In the genomic region with DNA sequence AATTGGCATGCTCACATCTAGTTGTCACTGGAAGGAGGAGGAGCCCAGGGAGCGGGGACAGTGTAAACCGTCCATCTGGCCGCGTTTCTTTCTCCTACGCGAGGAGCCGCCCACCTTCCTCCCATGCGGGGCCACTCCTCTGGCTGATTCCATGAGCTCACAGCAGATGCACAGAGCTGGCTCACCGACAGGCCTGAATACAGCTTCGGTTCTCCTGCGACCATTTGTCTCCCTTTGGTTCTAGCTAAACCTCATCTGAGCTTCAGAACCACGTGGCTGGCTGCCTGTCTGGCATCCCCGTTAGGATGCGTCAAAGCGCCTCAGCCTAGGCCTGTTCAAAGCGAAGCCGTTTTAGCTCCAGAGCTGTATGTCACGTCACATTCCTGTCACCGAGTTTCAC, we compare ENCODE assay signal across 8 mouse cellular contexts. TPM values are rescaled to one million over a fixed set of nuclear protein-coding genes. Genes with fewer than 3 reads are reported as not detected.
A peak's percentile ranks its signal among the peaks of the same experiment; 100 is the strongest.
DNase-seq lines count a peak whose midpoint lies in the region; ATAC-seq lines count a peak whose summit lies in the region.

No protein-coding gene starts in this region.

- WGBS in limb, embryonic 11.5 days: 20% methylated on average over 19 of the region's 19 CpGs
- WGBS in limb, embryonic 10.5 days: 20% methylated on average over 19 of the region's 19 CpGs
- 35% methylated on average over 19 of the region's 19 CpGs for WGBS in embryonic facial prominence, embryonic 10.5 days
- WGBS in heart, embryonic 12.5 days: 20% methylated on average over 19 of the region's 19 CpGs

- no peaks in the 10 kb centered on the region for H3K9me3 ChIP-seq in limb, embryonic 11.5 days (ENCODE audit: control insufficient read depth, low read length)
- H3K9me3 ChIP-seq in limb, embryonic 10.5 days (replicated peaks): no peaks in the 10 kb centered on the region
- H3K9me3 ChIP-seq in embryonic facial prominence, embryonic 10.5 days: no peaks in the 10 kb centered on the region
- H3K9me3 ChIP-seq in heart, embryonic 12.5 days (replicated peaks): no peaks in the 10 kb centered on the region

- H3K9ac ChIP-seq in limb, embryonic 11.5 days (ENCODE audit: low read length): no peak overlapping the region
- 0 out of 2 replicates have a peak overlapping the region, but pooled peaks have one; percentile 16 for H3K9ac ChIP-seq in heart, embryonic 12.5 days

- no peak overlapping the region for H3K4me3 ChIP-seq in limb, embryonic 11.5 days (ENCODE audit: low read depth, low read length)
- no peak overlapping the region for H3K4me3 ChIP-seq in limb, embryonic 10.5 days
- H3K4me3 ChIP-seq in embryonic facial prominence, embryonic 10.5 days: no peak overlapping the region
- no peak overlapping the region for H3K4me3 ChIP-seq in heart, embryonic 12.5 days

- H3K27ac ChIP-seq in limb, embryonic 11.5 days (replicated peaks; ENCODE audit: low read depth, low read length): no peak overlapping the region
- H3K27ac ChIP-seq in limb, embryonic 10.5 days: no peak overlapping the region
- no peak overlapping the region for H3K27ac ChIP-seq in embryonic facial prominence, embryonic 10.5 days (replicated peaks)
- no peak overlapping the region for H3K27ac ChIP-seq in heart, embryonic 12.5 days (ENCODE audit: poor library complexity, severe bottlenecking)

- peaks cover 4% of the 10 kb centered on the region for H3K4me1 ChIP-seq in limb, embryonic 11.5 days (ENCODE audit: control insufficient read depth, insufficient read depth, low read length)
- H3K4me1 ChIP-seq in limb, embryonic 10.5 days: peaks cover 22% of the 10 kb centered on the region
- H3K4me1 ChIP-seq in embryonic facial prominence, embryonic 10.5 days: peaks cover 28% of the 10 kb centered on the region
- H3K4me1 ChIP-seq in heart, embryonic 12.5 days (replicated peaks): 0 out of 2 replicates have a peak, but pooled peaks cover 4% of the 10 kb centered on the region

- H3K27me3 ChIP-seq in limb, embryonic 11.5 days (ENCODE audit: control insufficient read depth, insufficient read depth, low read length): 0 out of 2 replicates have a peak, but pooled peaks cover 2% of the 10 kb centered on the region
- H3K27me3 ChIP-seq in limb, embryonic 10.5 days (ENCODE audit: low read depth, poor library complexity, severe bottlenecking): peaks cover 19% of the 10 kb centered on the region; the same call in 1 of the 2 replicates
- H3K27me3 ChIP-seq in embryonic facial prominence, embryonic 10.5 days (replicated peaks; ENCODE audit: low read depth, poor library complexity, severe bottlenecking): no peaks in the 10 kb centered on the region
- H3K27me3 ChIP-seq in heart, embryonic 12.5 days (replicated peaks): peaks cover 36% of the 10 kb centered on the region
- H3K27me3 ChIP-seq in splenic B cell, adult 2 months (ENCODE audit: control insufficient read depth, insufficient read depth, low read length, poor library complexity, severe bottlenecking): no peaks in the 10 kb centered on the region

- no peak for ATAC-seq in limb, embryonic 11.5 days (ENCODE audit: insufficient number of reproducible peaks, low FRiP score, low TSS enrichment, low read depth)
- no peak for ATAC-seq in heart, embryonic 12.5 days (ENCODE audit: insufficient number of reproducible peaks, low FRiP score)
- ATAC-seq in CD4-positive, CD25-positive, alpha-beta regulatory T cell, adult 4 months: no peak

- H3K36me3 ChIP-seq in limb, embryonic 11.5 days (ENCODE audit: control insufficient read depth, insufficient read depth, low read length): no peaks in the 10 kb centered on the region
- no peaks in the 10 kb centered on the region for H3K36me3 ChIP-seq in limb, embryonic 10.5 days
- H3K36me3 ChIP-seq in embryonic facial prominence, embryonic 10.5 days (replicated peaks): no peaks in the 10 kb centered on the region
- H3K36me3 ChIP-seq in heart, embryonic 12.5 days: no peaks in the 10 kb centered on the region
- H3K36me3 ChIP-seq in splenic B cell, adult 2 months (ENCODE audit: control insufficient read depth, insufficient read depth, low read length, poor library complexity, severe bottlenecking): no peaks in the 10 kb centered on the region

- no peak overlapping the region for H3K4me2 ChIP-seq in limb, embryonic 11.5 days (ENCODE audit: low read depth, severe bottlenecking)
- peak overlapping the region; percentile 32 for H3K4me2 ChIP-seq in heart, embryonic 12.5 days

- DNase-seq in limb, embryonic 11.5 days (ENCODE audit: low spot score): peak; percentile 25
- no peak for DNase-seq in limb, embryonic 10.5 days (ENCODE audit: low spot score)
- peak; percentile 40 for DNase-seq in embryonic facial prominence, embryonic 10.5 days (ENCODE audit: low spot score)
- peak; percentile 93 to 94 for DNase-seq in layer of hippocampus, adult 8-10 months (ENCODE audit: low spot score in 2 of 2)
- DNase-seq in mesoderm, embryonic 11.5 days (ENCODE audit: low read depth, low spot score): peak; percentile 44
- peak; percentile 19 for DNase-seq in splenic B cell, adult 2 months (ENCODE audit: low read depth, low spot score)

RNA-seq across cellular contexts. Expression of a gene that starts 53.8 kb away (rescaled TPM):
- polyA plus RNA-seq in limb, embryonic 11.5 days (2014; fragmentation: Nextera tagmentation; extraction: Ambion mirVana): 4.5 and 7.3 TPM in 2 replicates
- 3.9 and 4.3 TPM in 2 replicates for polyA plus RNA-seq in limb, embryonic 10.5 days (2016; fragmentation: Nextera tagmentation; extraction: Ambion mirVana)
- polyA plus RNA-seq in embryonic facial prominence, embryonic 10.5 days (2016; fragmentation: Nextera tagmentation; extraction: Ambion mirVana): 7.3 and 8.1 TPM in 2 replicates
- polyA plus RNA-seq in heart, embryonic 12.5 days (2016; fragmentation: Nextera tagmentation; extraction: Ambion mirVana): 0.54 and 0.69 TPM in 2 replicates
- total RNA-seq in layer of hippocampus, adult 8-10 months (2022): 100 to 1,000 TPM; 205 to 269 (median 234) TPM
- polyA plus RNA-seq in CD4-positive, CD25-positive, alpha-beta regulatory T cell, adult 4 months (2017; shearing (Covaris generic)): under 1 TPM; 0.29 to 0.32 TPM
